Mouse (Mus musculus) kidney, embryonic 15.5 days (tissue): ENCODE results near the gene Fgf18. TPM values are rescaled to one million over a fixed set of nuclear protein-coding genes. Genes with fewer than 3 reads are reported as not detected.

ENCODE experiments used
- ATAC-seq: fragments of 200-750 bp; cut with Nextera tagmentation; replicated peaks from 2 replicates; pipeline ENCODE4 v1.8.0; 2017; ENCODE audit warnings: moderate TSS enrichment; ENCODE audit not compliant: low FRiP score
- H3K27ac ChIP-seq: fragments of 300-500 bp; sonication (generic); 2 replicates; pipeline ENCODE4 v1.5.1; 2015; ENCODE audit warnings: mild to moderate bottlenecking, inconsistent platforms
- H3K27me3 ChIP-seq: fragments of 300-500 bp; sonication (generic); 2 replicates; pipeline ENCODE4 v1.6.1; 2015; ENCODE audit warnings: inconsistent platforms
- H3K36me3 ChIP-seq: fragments of 300-500 bp; sonication (generic); 2 replicates; pipeline ENCODE4 v1.6.1; 2015; ENCODE audit warnings: inconsistent platforms
- H3K4me1 ChIP-seq: fragments of 300-500 bp; sonication (generic); 2 replicates; pipeline ENCODE4 v1.6.1; 2015; ENCODE audit warnings: inconsistent platforms
- H3K4me2 ChIP-seq: fragments of 300-500 bp; sonication (generic); 2 replicates; pipeline ENCODE4 v1.6.1; 2015; ENCODE audit warnings: moderate library complexity, mild to moderate bottlenecking, inconsistent platforms
- H3K4me3 ChIP-seq: fragments of 300-500 bp; sonication (generic); replicated peaks from 2 replicates; pipeline ENCODE4 v1.5.1; 2015; ENCODE audit warnings: mild to moderate bottlenecking, inconsistent platforms
- H3K9ac ChIP-seq: fragments of 300-500 bp; sonication (generic); 2 replicates; pipeline ENCODE4 v1.6.1; 2015; ENCODE audit warnings: mild to moderate bottlenecking, inconsistent platforms
- H3K9me3 ChIP-seq: fragments of 300-500 bp; sonication (generic); replicated peaks from 2 replicates; pipeline ENCODE4 v1.6.1; 2016; ENCODE audit warnings: inconsistent platforms
- WGBS: fragments of 180-500 bp; shearing (Covaris S2); methylation state at CpG from one replicate; pipeline ENCODE4 v1.1.7; 2015; ENCODE audit warnings: mixed read lengths; 5-methylcytosine and 5-hydroxymethylcytosine counted together
- polyA plus RNA-seq: library from polyadenylated mRNA; unstranded; fragments of >200 nt; fragmentation: Nextera tagmentation; extraction: Ambion mirVana; gene quantifications from 2 replicates; pipeline ENCODE4 v1.2.1, GENCODE M21; 2015

The Fgf18 gene
- polyA plus RNA-seq, 1 experiment from 2014 or later = 4.3 TPM

DNA sequence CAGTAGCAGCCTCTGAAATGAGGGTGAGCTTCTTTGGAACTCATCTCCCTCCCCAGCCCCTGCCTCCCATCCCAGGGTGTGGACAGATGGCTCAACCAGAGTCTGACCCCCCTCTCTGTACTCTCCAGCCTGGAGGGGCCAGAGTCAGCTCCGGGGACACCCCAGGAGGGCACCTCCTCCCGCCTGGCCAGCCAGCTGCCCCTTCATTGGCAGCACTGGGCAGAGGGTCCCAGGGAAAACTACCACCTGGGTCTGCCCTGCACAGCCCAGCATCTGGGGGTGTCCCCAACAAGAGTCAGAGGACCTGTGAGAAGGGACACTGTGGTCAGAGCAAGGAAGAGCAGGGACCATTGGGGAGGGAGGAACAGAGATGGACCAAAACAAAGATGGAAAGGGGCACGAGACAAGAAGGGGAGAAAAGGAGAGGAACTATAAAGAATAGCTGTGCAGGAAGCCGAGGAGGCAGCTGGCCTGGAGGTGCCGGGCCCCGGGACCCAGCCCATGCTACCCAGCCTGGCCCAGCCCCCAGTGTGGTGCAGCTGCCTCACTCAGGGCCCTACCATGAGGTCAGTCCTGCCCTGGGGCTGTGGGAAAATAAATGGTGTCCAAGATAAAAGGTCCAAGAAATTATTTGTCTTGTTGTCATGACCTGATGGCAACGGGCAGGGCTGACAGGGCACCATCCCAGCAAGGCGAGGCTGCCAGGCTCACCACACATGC is 14.4 kb downstream of the Fgf18 start:
- Histone ChIP-seq H3K4me3 (no peak overlapping the region), H3K4me1 (no peaks in the 10 kb centered on the region)
- WGBS = 71% methylated on average over 8 of the region's 8 CpGs

GRCm38 (mm10) chr11:33127058-33127457 is 20.1 kb downstream of the Fgf18 start:
- Histone ChIP-seq H3K9me3 (0 out of 2 replicates have a peak, but pooled peaks cover 2% of the 10 kb centered on the region), H3K4me2 (no peak overlapping the region), H3K4me3 (no peak overlapping the region), H3K27ac (no peak overlapping the region), H3K9ac (no peak overlapping the region), H3K36me3 (no peaks in the 10 kb centered on the region), H3K4me1 (peaks cover 13% of the 10 kb centered on the region), H3K27me3 (peaks cover 6% of the 10 kb centered on the region; the same call in 1 of the 2 replicates)
- ATAC-seq = no peak

More for the DNA sequence above, 14.4 kb downstream of the Fgf18 start:
- H3K27ac ChIP-seq = no peak overlapping the region
- no peak overlapping the region for H3K9ac ChIP-seq
- no peaks in the 10 kb centered on the region for H3K36me3 ChIP-seq
- no peaks in the 10 kb centered on the region for H3K27me3 ChIP-seq
- no peak overlapping the region for H3K4me2 ChIP-seq
- 0 out of 2 replicates have a peak, but pooled peaks cover 2% of the 10 kb centered on the region for H3K9me3 ChIP-seq
- ATAC-seq = peak; percentile 36; the same call in 1 of the 2 replicates

GRCm38 (mm10) chr11:33122575-33123268 is 24.5 kb downstream of the Fgf18 start:
- peaks cover 12% of the 10 kb centered on the region for H3K27me3 ChIP-seq
- 2% methylated on average over 35 of the region's 37 CpGs for WGBS
- peak; percentile 92 for ATAC-seq
- peaks cover 14% of the 10 kb centered on the region for H3K4me1 ChIP-seq
- peak overlapping the region; percentile 36 for H3K9ac ChIP-seq
- H3K36me3 ChIP-seq = no peaks in the 10 kb centered on the region
- H3K9me3 ChIP-seq = no peaks in the 10 kb centered on the region
- no peak overlapping the region for H3K27ac ChIP-seq
- H3K4me3 ChIP-seq = peak overlapping the region; percentile 40
- peak overlapping the region; percentile 79 for H3K4me2 ChIP-seq

DNA sequence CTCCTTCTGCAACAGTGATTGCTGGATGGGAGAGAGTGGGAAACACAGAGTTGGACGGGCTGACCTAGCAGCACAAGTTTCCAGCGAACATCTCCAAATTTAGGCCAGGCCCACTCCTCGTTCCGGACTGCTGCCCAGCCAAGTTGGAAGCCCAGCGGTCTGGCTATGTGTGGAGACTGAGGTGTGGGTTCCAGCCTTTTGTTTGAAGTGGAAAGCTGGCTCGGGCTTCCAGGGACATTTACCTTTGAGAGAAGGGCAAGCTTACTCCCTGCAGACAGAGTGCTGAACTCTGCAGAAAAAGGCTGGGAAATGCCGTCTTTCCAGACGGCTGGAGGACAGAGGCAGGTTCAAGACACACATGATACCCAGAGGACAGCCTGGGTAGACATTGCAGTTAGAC is 27.6 kb downstream of the Fgf18 start:
- Histone ChIP-seq H3K36me3 (no peaks in the 10 kb centered on the region), H3K4me3 (no peak overlapping the region), H3K4me1 (peaks cover 14% of the 10 kb centered on the region), H3K27ac (no peak overlapping the region), H3K4me2 (no peak overlapping the region), H3K9ac (no peak overlapping the region), H3K27me3 (peaks cover 10% of the 10 kb centered on the region), H3K9me3 (no peaks in the 10 kb centered on the region)
- ATAC-seq = no peak
- 57% methylated on average over 8 of the region's 8 CpGs for WGBS

GRCm38 (mm10) chr11:33119116-33119515 is 28.1 kb downstream of the Fgf18 start:
- Histone ChIP-seq H3K4me3 (no peak overlapping the region), H3K9me3 (no peaks in the 10 kb centered on the region), H3K9ac (no peak overlapping the region), H3K4me1 (peaks cover 14% of the 10 kb centered on the region), H3K27ac (no peak overlapping the region), H3K4me2 (no peak overlapping the region), H3K27me3 (peaks cover 6% of the 10 kb centered on the region), H3K36me3 (no peaks in the 10 kb centered on the region)
- no peak for ATAC-seq
- 79% methylated on average over 7 of the region's 7 CpGs for WGBS

DNA sequence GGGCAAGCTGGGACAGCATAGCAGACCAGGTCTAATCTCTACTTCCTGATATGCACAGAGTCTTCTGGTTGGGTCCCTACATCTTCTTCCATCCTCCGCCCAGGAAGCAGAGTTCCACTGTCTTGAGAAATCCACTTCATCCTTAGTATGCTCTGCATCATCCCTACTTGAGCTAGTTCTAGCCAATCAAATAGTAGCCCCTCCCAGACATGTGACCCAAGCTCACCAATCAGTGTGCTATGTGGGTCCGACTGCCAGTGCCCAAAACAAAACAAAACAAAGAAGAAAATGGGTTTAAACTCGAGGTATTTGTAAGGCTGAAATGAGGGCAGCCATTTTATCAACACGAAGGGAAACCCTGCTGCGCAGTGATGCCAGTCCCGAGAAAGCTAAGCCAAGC is 28.7 kb downstream of the Fgf18 start:
- WGBS = 79% methylated on average over 6 of the region's 6 CpGs
- Histone ChIP-seq H3K27ac (no peak overlapping the region), H3K4me1 (peaks cover 14% of the 10 kb centered on the region), H3K4me2 (no peak overlapping the region), H3K36me3 (no peaks in the 10 kb centered on the region), H3K9me3 (no peaks in the 10 kb centered on the region), H3K9ac (no peak overlapping the region), H3K4me3 (no peak overlapping the region), H3K27me3 (peaks cover 6% of the 10 kb centered on the region)
- ATAC-seq = no peak

DNA sequence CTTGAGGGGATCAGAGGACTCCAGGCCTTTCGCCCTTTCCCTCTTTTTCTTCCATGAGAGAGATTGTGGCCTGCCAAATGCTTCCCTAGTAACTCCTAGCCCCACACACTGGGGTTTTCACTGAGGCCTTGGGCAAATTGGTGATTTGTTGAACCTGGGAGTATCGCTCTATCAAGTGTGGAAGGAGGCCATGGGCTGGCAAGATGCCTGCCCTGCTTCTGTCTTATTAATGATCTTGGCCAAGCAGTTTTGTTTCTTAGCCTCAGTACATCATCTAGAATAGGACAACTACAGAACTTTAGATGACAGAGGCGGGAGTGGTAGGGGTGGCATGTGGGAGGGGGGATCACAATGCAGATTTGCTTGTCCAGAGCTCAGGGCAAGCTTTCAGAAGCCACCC is 31.4 kb downstream of the Fgf18 start:
- Histone ChIP-seq H3K4me1 (no peaks in the 10 kb centered on the region), H3K4me3 (no peak overlapping the region), H3K27me3 (no peaks in the 10 kb centered on the region), H3K4me2 (no peak overlapping the region), H3K9ac (no peak overlapping the region), H3K27ac (no peak overlapping the region), H3K36me3 (no peaks in the 10 kb centered on the region), H3K9me3 (no peaks in the 10 kb centered on the region)
- ATAC-seq = no peak
- WGBS = 75% methylated on average over 3 of the region's 3 CpGs

GRCm38 (mm10) chr11:33112407-33112806 is 34.8 kb downstream of the Fgf18 start:
- no peaks in the 10 kb centered on the region for H3K9me3 ChIP-seq
- no peak overlapping the region for H3K4me3 ChIP-seq
- 0% methylated on average over 1 of the region's 1 CpGs for WGBS
- no peak overlapping the region for H3K9ac ChIP-seq
- no peak overlapping the region for H3K27ac ChIP-seq
- no peaks in the 10 kb centered on the region for H3K36me3 ChIP-seq
- peaks cover 10% of the 10 kb centered on the region; the same call in 1 of the 2 replicates for H3K27me3 ChIP-seq
- no peaks in the 10 kb centered on the region for H3K4me1 ChIP-seq
- no peak for ATAC-seq
- no peak overlapping the region for H3K4me2 ChIP-seq

GRCm38 (mm10) chr11:33110111-33110510 is 37.1 kb downstream of the Fgf18 start:
- Histone ChIP-seq H3K4me3 (no peak overlapping the region), H3K9me3 (no peaks in the 10 kb centered on the region), H3K4me1 (no peaks in the 10 kb centered on the region), H3K4me2 (no peak overlapping the region), H3K36me3 (no peaks in the 10 kb centered on the region), H3K9ac (no peak overlapping the region), H3K27me3 (peaks cover 11% of the 10 kb centered on the region; the same call in 1 of the 2 replicates), H3K27ac (no peak overlapping the region)
- ATAC-seq = no peak
- WGBS = 80% methylated on average over 2 of the region's 2 CpGs

- no peak for ATAC-seq
- Histone ChIP-seq H3K9ac (no peak overlapping the region), H3K27ac (no peak overlapping the region), H3K4me3 (no peak overlapping the region), H3K4me2 (no peak overlapping the region), H3K36me3 (no peaks in the 10 kb centered on the region), H3K9me3 (no peaks in the 10 kb centered on the region), H3K4me1 (0 out of 2 replicates have a peak, but pooled peaks cover 3% of the 10 kb centered on the region), H3K27me3 (peaks cover 11% of the 10 kb centered on the region; the same call in 1 of the 2 replicates)
- 41% methylated on average over 3 of the region's 3 CpGs for WGBS
Measured at GRCm38 (mm10) chr11:33107540-33107939, 39.7 kb downstream of the Fgf18 start.

GRCm38 (mm10) chr11:33104911-33105316 is 42.3 kb downstream of the Fgf18 start:
- Histone ChIP-seq H3K27ac (no peak overlapping the region), H3K4me2 (no peak overlapping the region), H3K27me3 (peaks cover 9% of the 10 kb centered on the region; the same call in 1 of the 2 replicates), H3K9ac (no peak overlapping the region), H3K4me1 (peaks cover 10% of the 10 kb centered on the region), H3K36me3 (no peaks in the 10 kb centered on the region), H3K9me3 (no peaks in the 10 kb centered on the region), H3K4me3 (no peak overlapping the region)
- WGBS = 61% methylated on average over 8 of the region's 8 CpGs
- no peak for ATAC-seq

- no peaks in the 10 kb centered on the region for H3K9me3 ChIP-seq
- WGBS = 79% methylated on average over 13 of the region's 13 CpGs
- no peak overlapping the region for H3K9ac ChIP-seq
- H3K27ac ChIP-seq = no peak overlapping the region
- ATAC-seq = no peak
- no peak overlapping the region for H3K4me3 ChIP-seq
- no peaks in the 10 kb centered on the region for H3K36me3 ChIP-seq
- peaks cover 13% of the 10 kb centered on the region for H3K4me1 ChIP-seq
- peaks cover 3% of the 10 kb centered on the region; the same call in 1 of the 2 replicates for H3K27me3 ChIP-seq
- no peak overlapping the region for H3K4me2 ChIP-seq
Measured at GRCm38 (mm10) chr11:33103291-33103943, 43.8 kb downstream of the Fgf18 start.
